Comparison of ENCODE assay signal across 12 mouse cellular contexts in the genomic region with DNA sequence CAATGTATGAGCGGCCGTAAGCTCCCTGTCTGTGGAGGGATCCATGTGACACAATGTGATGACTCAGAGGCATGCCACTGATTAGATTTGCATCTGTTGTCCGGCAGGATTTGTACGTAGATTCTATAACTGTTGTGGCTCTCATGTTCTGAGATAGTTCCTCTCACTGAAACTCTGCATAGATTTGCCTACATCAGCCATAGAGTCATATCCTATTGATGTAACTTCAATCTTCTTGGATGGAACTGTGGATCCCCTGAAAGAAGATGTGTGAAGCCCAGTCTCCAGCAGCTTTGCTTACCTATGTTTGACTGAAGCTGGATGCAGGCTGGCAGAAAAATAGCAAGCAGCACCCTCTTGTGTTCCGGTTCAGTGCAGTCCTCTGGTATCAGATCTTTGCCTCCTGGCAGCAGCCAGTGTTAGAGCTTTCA. TPM values are rescaled to one million over a fixed set of nuclear protein-coding genes. Genes with fewer than 3 reads are reported as not detected.
DNase-seq lines count a peak whose midpoint lies in the region; ATAC-seq and TF ChIP-seq lines count a peak whose summit lies in the region.
"Had no signal": no experiment of that assay in that cellular context is flagged by ENCODE, and none has a peak within 500 bp of the region (broad histone marks: within the 10 kb centered on the region; RNA-seq: fewer than 3 reads in every experiment).

No protein-coding gene starts in this region.

- peak; percentile 38 for DNase-seq in hindbrain, postnatal 0 days (ENCODE audit: low spot score)
- DNase-seq in 416B (ENCODE audit: low read depth): peak; percentile 85
- DNase-seq in brain, adult 2 months (ENCODE audit: low read depth, low spot score): peak; percentile 68
- peak; percentile 13 to 23 for DNase-seq in left cerebral cortex, postnatal 36 days (ENCODE audit: low spot score in 2 of 2)
- no peak for DNase-seq in T-cell, adult 2 months (ENCODE audit: low spot score)
- no peak for DNase-seq in kidney, adult 18-20 months
- DNase-seq in MN1 (ENCODE audit: low spot score): no peak

- H3K27ac ChIP-seq in hindbrain, postnatal 0 days: no peak overlapping the region
- H3K27ac ChIP-seq in hindbrain, embryonic 13.5 days: no peak overlapping the region
- H3K27ac ChIP-seq: heart, embryonic 15.5 days; liver, embryonic 15.5 days; midbrain, embryonic 12.5 days had no signal

- no peak overlapping the region for H3K4me3 ChIP-seq in hindbrain, postnatal 0 days (ENCODE audit: low read length)
- H3K4me3 ChIP-seq in hindbrain, embryonic 13.5 days: no peak overlapping the region
- H3K4me3 ChIP-seq: heart, embryonic 15.5 days; liver, embryonic 15.5 days; midbrain, embryonic 12.5 days had no signal

- intact Hi-C loops in left cerebral cortex, postnatal 36 days (cut with DNase I): loop anchor here (5.0 kb wide), 1 partner anchor 91 kb away; no protein-coding TSS in a partner anchor

- TF ChIP-seq CTCF in hindbrain, postnatal 0 days (IDR thresholded peaks at IDR 0.05; ENCODE audit: low read depth): peak; percentile 49

- WGBS in hindbrain, postnatal 0 days: 77% methylated on average over 5 of the region's 5 CpGs
- WGBS in hindbrain, embryonic 13.5 days: 82% methylated on average over 5 of the region's 5 CpGs

- H3K9me3 ChIP-seq in hindbrain, postnatal 0 days (ENCODE audit: low read length): no peaks in the 10 kb centered on the region
- no peaks in the 10 kb centered on the region for H3K9me3 ChIP-seq in hindbrain, embryonic 13.5 days
- H3K9me3 ChIP-seq: heart, embryonic 15.5 days; liver, embryonic 15.5 days; midbrain, embryonic 12.5 days had no signal

- ATAC-seq in hindbrain, postnatal 0 days: peak; percentile 49; the same call in 1 of the 2 replicates
- ATAC-seq in hindbrain, embryonic 13.5 days (ENCODE audit: low FRiP score): no peak

- H3K4me1 ChIP-seq in hindbrain, postnatal 0 days (ENCODE audit: insufficient read depth, low read length): no peaks in the 10 kb centered on the region
- H3K4me1 ChIP-seq in hindbrain, embryonic 13.5 days (replicated peaks): no peaks in the 10 kb centered on the region
- H3K4me1 ChIP-seq: heart, embryonic 15.5 days; liver, embryonic 15.5 days; midbrain, embryonic 12.5 days had no signal

- H3K36me3 ChIP-seq in hindbrain, postnatal 0 days (ENCODE audit: insufficient read depth, low read length): no peaks in the 10 kb centered on the region
- H3K36me3 ChIP-seq in hindbrain, embryonic 13.5 days: no peaks in the 10 kb centered on the region
- H3K36me3 ChIP-seq: heart, embryonic 15.5 days; liver, embryonic 15.5 days; midbrain, embryonic 12.5 days had no signal

- no peaks in the 10 kb centered on the region for H3K27me3 ChIP-seq in hindbrain, postnatal 0 days (ENCODE audit: insufficient read depth, low read length)
- no peaks in the 10 kb centered on the region for H3K27me3 ChIP-seq in hindbrain, embryonic 13.5 days
- H3K27me3 ChIP-seq: heart, embryonic 15.5 days; liver, embryonic 15.5 days; midbrain, embryonic 12.5 days had no signal

- no peak overlapping the region for H3K9ac ChIP-seq in hindbrain, postnatal 0 days (replicated peaks; ENCODE audit: low read length)
- no peak overlapping the region for H3K9ac ChIP-seq in hindbrain, embryonic 13.5 days
- H3K9ac ChIP-seq: heart, embryonic 15.5 days; liver, embryonic 15.5 days; midbrain, embryonic 12.5 days had no signal

- no peak overlapping the region for H3K4me2 ChIP-seq in hindbrain, postnatal 0 days (ENCODE audit: low read depth, low read length)
- no peak overlapping the region for H3K4me2 ChIP-seq in hindbrain, embryonic 13.5 days
- H3K4me2 ChIP-seq: heart, embryonic 15.5 days; liver, embryonic 15.5 days; midbrain, embryonic 12.5 days had no signal

RNA-seq across cellular contexts. Expression of a gene that starts 5.7 kb away (rescaled TPM):
- not detected in 2 replicates for total RNA-seq in hindbrain, postnatal 0 days (2014; rRNA removed)
- polyA plus RNA-seq in hindbrain, postnatal 0 days (2015; fragmentation: Nextera tagmentation; extraction: Ambion mirVana): not detected in 2 replicates
- polyA plus RNA-seq in hindbrain, embryonic 13.5 days (2015; fragmentation: Nextera tagmentation; extraction: Ambion mirVana): not detected in 2 replicates
- not detected for total RNA-seq in left cerebral cortex, postnatal 36 days (2021)
- total RNA-seq: ES-E14 had no signal
- polyA plus RNA-seq: midbrain, embryonic 12.5 days had no signal

RNA-seq across cellular contexts. Expression of a gene that starts 23.2 kb away (rescaled TPM):
- 0.54 and 2.1 TPM in 2 replicates for total RNA-seq in hindbrain, postnatal 0 days (2014; rRNA removed)
- 0.95 and 1.5 TPM in 2 replicates for polyA plus RNA-seq in hindbrain, postnatal 0 days (2015; fragmentation: Nextera tagmentation; extraction: Ambion mirVana)
- polyA plus RNA-seq in hindbrain, embryonic 13.5 days (2015; fragmentation: Nextera tagmentation; extraction: Ambion mirVana): 1.1 and 1.2 TPM in 2 replicates
- total RNA-seq in left cerebral cortex, postnatal 36 days (2021): under 1 TPM; 0.44 to 0.91 TPM

RNA-seq across cellular contexts. Expression of a gene that starts 51.4 kb away (rescaled TPM):
- 0.63 TPM in 1 of 2 replicates, not detected in the other for total RNA-seq in hindbrain, postnatal 0 days (2014; rRNA removed)
- 0.14 TPM in 1 of 2 replicates, not detected in the other for polyA plus RNA-seq in hindbrain, postnatal 0 days (2015; fragmentation: Nextera tagmentation; extraction: Ambion mirVana)
- 0.16 TPM in 1 of 2 replicates, not detected in the other for polyA plus RNA-seq in hindbrain, embryonic 13.5 days (2015; fragmentation: Nextera tagmentation; extraction: Ambion mirVana)
- total RNA-seq in left cerebral cortex, postnatal 36 days (2021): not detected
- polyA plus RNA-seq: midbrain, embryonic 12.5 days had no signal

Comparison
In these comparisons a context has a peak if more than half of its experiments do, and no peak if none do; other contexts are left out.
1. DNase-seq: peak in hindbrain, postnatal 0 days (single experiment), 416B (single experiment), brain, adult 2 months (single experiment) and left cerebral cortex, postnatal 36 days (2 of 2); none in T-cell, adult 2 months (single experiment), kidney, adult 18-20 months (single experiment) and MN1 (single experiment).